Mouse (Mus musculus) megakaryocyte-erythroid progenitor cell, adult 5 weeks (primary cell): ENCODE data around the gene Gpr89. TPM values are rescaled to one million over a fixed set of nuclear protein-coding genes. Genes with fewer than 3 reads are reported as not detected.

Source experiments
- polyA plus RNA-seq: library from polyadenylated mRNA; stranded (reverse); fragments of >175 nt; gene quantifications from 2 replicates; pipeline ENCODE4 v1.2.3, GENCODE M21; 2012

Gene Gpr89
- polyA plus RNA-seq, result 1.9 and 2.3 TPM in 2 replicates

GRCm38 (mm10) chr3:96904851-96905541 lies at the start of gene Gpr89:
Gpr89 (minus strand) TSS chr3:96905346.

GRCm38 (mm10) chr3:96925920-96926319 lies 20.8 kb upstream of the Gpr89 start, which contains the start of gene Gja8:
Gja8 (minus strand) TSS chr3:96926020.

GRCm38 (mm10) chr3:96904393-96904792 lies 753 bp downstream of the Gpr89 start, which contains the start of gene Gja5:
Gja5 (plus strand) TSS chr3:96904693.

GRCm38 (mm10) chr3:96828984-96829383 lies 76.2 kb downstream of the Gpr89 start, which contains the start of the genes Pdzk1 and Cd160:
Pdzk1 (plus strand) TSS chr3:96829284.
Cd160 (minus strand) TSS chr3:96829351.

Other genes with a start within 250 kb of the Gpr89 start
- 0.10 and 0.14 TPM in 2 replicates for gene Ankrd35, start 235.2 kb downstream of the Gpr89 start, polyA plus RNA-seq
- gene Pias3, start 209.0 kb downstream of the Gpr89 start, polyA plus RNA-seq, result 22.1 and 22.6 TPM in 2 replicates
- 0.59 and 0.76 TPM in 2 replicates for gene Nudt17, start 196.8 kb downstream of the Gpr89 start, polyA plus RNA-seq
- gene Polr3c, start 177.7 kb downstream of the Gpr89 start, polyA plus RNA-seq, result 8.6 and 9.4 TPM in 2 replicates
- gene Rnf115, start 177.7 kb downstream of the Gpr89 start, polyA plus RNA-seq, result 22.9 and 25.3 TPM in 2 replicates
- gene Pdzk1, start 76.1 kb downstream of the Gpr89 start, polyA plus RNA-seq, result 0.03 and 0.04 TPM in 2 replicates
- 0.99 and 1.0 TPM in 2 replicates for gene Cd160, start 76.0 kb downstream of the Gpr89 start, polyA plus RNA-seq
- 0.01 and 0.19 TPM in 2 replicates for gene Gja5, start 653 bp downstream of the Gpr89 start, polyA plus RNA-seq
- gene Gja8, start 20.7 kb upstream of the Gpr89 start, polyA plus RNA-seq, result not detected in 2 replicates